Mouse (Mus musculus): ENCODE data around the gene Acap1.
A peak's percentile ranks its signal among the peaks of the same experiment; 100 is the strongest.
"Not testable (repeated sequence)": the region's sequence is repeated elsewhere in the genome, so short reads cannot be mapped to it uniquely, and the experiment has no call there.

The Acap1 gene

DNA sequence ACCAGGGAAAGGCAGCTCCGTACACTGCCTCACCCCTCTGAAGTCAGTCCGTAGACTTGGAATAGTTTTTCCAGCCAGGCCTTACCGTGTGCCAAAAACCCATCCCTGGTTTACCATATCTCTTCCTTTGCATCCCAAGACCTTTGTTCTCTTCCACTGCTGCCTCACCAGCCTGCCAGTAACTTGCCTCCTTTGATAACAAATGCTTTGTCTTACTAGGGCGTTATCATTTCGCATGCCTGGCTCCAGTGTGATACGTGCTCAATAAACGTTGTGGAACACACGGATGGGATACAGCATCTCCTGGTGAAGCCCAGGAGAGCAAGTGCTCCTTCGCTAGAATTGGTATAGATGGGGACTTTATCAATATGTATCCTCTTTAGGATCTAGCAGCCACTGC, 28.0 kb downstream of the Acap1 start:
- DNase-seq, result no peak

DNA sequence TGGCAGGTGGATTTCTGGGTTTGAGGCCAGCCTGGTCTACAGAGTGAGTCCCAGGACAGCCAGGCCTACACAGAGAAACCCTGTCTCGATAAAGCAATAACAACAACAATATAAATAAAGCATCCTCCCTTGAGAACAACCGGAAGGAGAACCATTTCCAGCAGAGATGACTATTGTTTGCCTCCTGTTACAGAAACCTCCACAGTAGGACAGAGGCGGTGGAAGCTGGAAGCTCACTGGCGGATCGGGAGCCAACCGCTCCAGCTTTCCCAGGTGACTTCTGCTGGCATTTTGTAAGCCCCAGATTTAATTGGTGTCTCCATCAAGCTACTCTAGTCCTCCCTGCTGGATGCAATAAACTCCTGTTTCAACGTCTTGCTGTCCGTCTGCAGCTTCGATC, 29.8 kb downstream of the Acap1 start:
- no peak for DNase-seq

DNA sequence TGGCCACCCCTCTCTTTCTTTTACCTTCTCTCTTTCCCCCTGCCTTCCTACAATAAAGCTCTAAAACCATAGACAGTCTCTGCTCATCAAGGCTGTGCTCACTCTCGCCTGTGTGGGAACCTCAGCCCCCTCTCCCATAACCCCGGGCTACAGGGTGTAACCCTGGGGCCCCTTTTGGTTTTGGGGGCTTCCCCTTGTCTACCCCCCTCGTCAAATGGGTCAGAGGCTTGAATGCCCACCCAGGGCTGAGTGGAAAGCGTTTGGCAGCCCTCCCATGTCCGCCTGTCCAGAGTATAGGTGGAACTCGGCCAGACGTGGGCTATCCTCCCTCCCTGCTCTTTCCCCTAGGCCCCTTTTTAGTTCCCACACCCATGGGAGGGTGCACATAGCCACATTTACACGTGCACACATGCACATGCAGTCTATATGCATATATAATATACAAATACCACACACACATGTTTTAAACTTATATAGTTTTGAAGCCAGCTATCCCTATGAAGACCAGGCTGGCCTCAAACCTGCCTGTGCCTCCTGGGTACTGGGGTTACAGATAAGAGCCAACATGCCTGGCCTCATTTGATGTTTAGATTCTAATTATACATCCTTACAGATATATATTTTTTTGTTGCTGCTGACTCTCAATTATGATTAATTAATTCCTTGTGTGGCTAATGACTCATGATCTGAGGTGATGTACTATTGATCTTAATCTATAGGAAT, 31.0 kb downstream of the Acap1 start:
- DNase-seq, result no peak

DNA sequence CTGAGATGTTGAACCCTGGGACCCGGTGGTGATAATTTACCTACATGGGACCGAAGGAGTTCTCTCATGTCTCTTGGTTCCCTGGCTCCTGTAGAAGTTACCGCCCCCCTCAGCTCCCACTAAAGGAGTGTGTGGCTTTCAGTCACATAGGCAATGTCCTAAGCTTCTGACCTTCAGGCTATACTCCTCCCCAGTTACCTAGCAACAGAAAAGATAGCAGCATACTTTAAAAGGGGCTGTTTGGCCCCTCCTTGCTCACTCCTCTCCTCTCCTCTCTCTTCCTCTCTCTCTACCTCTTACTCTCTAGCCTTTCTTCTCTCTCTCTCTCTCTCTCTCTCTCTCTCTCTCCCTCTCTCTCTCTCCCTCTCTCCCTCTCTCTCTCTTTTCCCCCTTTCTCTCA, 31.6 kb downstream of the Acap1 start:
- DNase-seq, result not testable (repeated sequence)

DNA sequence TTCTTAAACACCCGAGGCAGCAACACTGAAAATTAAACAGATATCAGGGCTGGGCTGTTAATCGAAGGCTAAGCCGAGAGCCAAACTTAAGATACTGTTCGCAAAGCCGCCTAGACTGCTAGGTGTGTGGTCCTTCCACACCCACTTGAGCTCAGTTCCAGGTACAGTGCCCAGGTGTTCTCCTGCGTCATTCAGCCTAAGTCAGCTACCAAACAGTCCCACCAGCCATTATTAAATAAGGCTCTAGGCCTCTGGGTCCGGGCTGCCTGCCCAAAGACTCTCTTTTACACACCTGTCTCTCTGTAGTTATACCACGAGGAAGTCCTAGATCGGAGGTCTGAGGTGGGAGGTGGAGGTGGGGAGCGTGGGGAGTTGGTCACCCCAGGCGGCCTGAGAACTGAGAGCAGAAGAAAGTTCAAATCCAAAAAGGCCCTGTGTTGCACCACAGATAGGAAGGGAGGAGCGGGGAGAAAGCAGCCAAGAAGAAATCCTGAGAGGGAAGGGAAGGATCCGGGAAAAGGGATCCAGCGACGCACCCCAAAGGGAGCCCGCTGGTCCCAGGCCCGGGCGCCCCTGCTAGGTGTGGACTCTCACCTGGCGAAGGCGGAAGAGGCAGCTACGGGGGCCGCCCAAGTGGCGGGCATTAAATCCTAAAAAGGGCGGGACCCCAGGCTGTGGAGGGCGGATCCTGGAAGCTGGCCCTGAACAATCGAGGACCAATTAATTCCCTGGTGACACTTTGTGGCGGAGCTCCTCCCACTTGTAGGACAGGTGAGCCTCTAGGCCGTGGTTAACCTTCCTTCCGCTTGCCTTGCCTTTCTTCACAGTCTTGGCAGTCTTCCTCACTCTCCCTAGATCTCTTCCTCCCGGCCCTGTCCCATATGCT, 37.0 kb downstream of the Acap1 start, which contains the start of gene Tnk1:
Tnk1 (minus strand) TSS at position 618 of the 886 bp plus-strand sequence.
- no peak for DNase-seq

DNA sequence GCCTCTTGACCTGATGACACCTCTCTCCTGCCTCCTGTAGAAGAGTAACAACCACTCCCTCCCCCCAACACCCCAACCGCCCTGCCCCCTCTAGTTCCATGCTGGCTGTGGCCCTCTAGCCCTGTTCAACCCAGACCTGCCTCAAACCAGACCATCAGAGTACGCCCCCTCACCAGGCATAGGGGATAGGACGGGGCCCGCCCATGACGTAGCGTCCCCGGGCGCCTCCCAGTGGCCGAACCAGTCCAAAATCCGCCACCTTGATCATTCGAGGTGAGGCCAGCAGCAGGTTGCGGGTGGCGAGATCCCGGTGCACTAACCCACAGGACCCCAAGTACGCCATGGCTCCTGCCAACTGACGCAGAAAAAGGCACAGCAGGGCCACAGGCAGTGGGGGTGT, 40.0 kb downstream of the Acap1 start:
- DNase-seq, result peak; percentile 68

DNA sequence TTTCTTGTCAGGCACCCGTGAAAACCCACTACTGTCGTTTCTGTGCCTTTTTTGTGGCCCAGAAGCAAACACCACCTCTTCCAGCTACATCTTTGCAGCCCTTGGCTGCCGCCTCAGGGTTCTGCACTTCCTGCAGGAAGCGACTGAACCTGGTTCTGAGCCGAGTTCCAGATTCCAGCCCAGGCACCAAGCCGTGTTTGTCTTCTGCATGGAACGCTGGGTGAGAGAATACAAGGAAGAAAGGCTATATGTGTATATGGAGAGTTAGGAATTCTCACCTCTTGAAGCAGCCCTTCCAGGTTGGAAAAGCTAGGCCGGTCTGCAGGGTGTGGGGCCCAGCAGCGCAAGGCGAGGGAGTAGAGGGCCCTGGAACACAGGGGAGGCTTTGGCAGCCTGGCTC, 40.7 kb downstream of the Acap1 start:
- DNase-seq, result no peak

DNA sequence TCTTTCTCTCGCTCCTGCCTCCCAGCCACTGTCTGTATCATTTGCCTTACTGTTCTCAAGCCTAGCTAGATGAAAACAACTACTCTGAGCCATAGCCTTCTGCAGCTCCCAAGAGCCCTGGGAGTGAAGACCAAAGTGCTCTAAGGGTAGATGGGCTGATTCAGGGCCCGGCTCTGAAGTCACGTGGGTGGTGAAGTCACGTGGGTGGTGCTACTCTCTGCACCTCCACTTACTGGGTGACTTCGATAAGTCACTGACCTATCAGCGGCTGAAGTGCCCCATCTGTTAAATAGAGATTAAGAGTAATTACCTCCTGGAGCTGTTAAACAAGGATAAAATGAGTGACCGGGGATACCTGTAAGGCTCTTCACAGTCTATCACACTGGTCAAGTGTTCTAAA, 41.3 kb downstream of the Acap1 start:
- no peak for DNase-seq

DNA sequence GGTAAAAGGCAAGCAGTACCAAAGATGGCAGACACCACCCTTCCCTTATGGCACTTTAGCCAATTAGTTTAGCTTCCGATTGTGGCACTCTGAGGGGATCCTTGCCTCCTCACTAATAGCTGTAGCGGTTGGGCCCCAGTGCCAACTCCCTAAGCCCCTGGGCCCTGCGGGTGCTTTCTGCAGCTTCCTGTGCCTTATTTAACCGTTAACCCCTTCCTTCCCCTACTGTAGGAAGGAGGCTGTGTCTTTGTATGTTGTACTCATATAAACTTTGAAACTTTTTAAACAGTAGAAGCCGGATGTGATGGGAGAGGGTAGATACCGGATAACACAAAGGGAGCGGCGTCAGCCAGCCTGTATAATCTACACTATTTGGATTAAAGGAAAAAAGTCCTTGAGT, 44.6 kb downstream of the Acap1 start:
- DNase-seq, result peak; percentile 54

DNA sequence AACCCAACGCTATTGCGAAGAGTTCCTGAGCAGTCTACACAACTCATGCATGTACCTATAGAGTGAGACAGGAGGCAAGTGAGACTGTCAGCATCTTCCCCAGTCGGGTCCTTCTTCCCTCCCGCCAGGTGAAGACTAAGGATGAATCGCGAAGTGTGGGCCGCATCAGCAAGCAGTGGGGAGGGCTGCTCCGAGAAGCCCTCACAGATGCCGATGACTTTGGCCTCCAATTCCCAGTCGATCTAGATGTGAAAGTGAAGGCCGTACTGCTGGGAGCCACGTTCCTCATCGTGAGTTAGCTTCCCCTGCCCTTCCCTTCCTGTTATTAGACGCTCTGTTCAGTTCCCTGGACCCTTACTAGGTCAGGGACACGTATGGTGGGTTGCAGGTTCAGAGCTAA, 45.5 kb downstream of the Acap1 start:
- no peak for DNase-seq

DNA sequence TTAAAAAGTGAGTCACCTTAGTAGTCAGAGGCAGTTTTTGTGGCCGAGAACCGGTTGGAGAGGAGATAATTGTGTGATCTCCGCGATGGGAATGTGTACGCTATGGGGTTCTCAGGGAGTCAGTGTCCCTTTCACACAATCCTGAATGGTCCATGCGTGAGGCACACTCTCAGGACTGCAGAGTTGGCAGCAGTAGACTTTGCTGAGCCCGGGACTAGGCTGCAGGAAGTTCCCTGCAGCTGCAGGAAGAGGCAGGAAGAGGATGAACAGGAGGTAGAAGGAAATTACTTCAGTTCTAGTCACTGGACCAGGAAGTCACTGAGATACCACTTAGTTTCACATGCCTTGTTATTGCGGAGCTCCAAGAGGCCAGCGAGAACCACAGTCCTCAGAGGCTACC, 46.2 kb downstream of the Acap1 start:
- DNase-seq, result no peak

DNA sequence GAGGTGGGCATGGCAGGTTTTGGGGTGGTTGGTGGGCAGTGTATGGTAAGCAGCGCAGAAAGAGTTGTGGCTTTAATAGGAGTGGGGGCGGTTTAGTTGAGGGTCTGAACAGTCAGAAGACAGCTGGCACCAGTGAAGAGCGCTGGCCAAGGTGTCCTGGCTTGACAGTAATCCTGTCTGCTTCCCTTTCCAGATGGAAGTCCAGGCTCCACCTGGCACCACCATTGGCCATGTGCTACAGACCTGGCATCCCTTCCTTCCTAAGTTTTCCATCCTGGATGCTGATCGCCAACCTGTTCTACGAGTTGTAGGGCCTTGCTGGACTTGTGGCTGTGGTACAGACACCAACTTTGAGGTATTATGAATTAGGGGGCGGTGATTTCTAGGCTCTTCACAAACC, 47.3 kb downstream of the Acap1 start:
- no peak for DNase-seq

DNA sequence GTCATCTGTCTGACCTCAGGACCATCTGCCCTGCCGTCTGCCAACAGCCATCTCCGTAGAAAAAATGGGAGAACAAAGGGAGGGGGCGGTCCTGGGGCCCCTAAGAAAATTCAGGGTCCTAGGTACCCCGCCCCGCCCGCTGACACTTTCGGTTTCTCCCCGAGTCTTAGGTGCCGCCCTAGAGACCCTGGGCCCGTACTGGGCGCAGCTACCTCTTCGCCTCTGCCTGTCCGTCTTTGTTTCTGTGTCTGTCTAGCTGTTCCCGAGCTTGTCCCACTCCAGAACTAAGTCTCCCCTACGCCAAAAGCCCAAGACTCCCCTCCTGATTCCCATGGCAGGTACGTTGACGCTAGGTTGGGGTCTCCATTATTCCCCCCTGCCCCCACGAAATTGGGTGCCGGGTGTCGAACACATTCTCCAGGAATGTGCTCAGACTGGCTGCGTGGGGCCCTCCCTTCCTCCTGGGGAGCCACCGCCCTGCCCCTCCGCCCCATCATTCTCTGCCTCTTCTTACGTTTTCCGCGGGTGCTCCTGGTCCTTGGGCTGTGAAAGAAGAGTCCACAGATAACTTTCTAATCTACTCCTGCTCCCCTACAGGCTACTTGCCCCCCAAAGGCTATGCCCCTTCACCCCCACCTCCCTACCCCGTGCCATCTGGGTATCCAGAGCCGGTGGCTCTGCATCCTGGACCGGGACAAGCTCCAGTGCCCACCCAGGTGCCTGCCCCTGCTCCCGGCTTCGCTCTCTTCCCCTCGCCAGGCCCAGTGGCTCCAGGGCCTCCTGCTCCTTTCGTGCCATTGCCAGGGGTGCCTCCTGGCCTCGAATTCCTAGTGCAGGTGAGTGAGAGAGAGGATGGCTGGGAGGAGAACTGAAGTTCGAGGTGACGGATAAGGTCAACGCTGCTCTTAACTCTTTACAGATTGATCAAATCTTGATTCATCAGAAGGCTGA, 48.3 kb downstream of the Acap1 start:
- no peak for DNase-seq

DNA sequence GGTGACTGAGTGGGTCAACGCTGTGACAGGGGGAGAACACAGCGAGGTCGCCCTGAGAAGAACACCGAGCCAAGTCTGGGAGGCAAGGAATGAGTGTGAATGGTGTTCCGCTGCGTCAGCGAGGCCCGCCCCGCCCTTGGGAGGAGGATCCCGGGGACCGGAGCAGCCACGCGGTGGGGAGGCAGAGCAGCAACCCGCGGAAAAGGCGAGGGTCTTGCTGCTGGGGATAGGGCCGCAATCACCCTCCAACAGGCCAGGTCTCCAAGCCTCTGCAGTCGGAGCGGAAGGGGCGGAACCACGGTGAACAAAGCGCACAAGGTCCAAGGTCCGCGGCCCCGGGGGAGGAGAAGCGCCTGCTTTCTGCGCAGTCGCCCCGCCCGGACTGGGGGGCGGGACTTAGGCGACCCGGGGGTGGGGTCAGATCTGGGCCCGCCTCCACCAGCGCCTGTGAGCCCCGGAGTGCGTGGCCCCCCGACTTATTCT, 49.1 kb downstream of the Acap1 start, which contains the start of gene Plscr3:
Plscr3 (plus strand) TSS at position 179 of the 483 bp plus-strand sequence.
- peak; percentile 96 for DNase-seq

DNA sequence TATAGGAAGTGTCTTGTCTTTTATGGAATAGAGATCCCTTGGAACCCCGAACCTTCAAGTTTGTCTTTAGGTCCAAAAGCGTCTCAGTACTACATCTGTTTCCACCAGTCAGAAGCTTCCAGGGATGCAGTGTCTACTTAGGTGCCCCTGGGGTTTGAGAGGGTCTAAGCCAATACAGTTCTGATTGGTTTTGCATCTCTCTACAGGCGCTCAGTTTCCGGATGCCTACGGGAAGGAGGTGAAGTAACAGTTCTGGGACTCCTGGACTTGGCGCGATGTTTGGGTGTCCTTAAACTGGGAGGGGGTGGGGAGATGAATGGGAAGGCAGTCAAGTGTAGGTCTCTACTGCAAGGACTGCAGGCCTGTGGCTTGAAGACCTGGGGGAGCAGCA, 56.6 kb downstream of the Acap1 start:
- no peak for DNase-seq

DNA sequence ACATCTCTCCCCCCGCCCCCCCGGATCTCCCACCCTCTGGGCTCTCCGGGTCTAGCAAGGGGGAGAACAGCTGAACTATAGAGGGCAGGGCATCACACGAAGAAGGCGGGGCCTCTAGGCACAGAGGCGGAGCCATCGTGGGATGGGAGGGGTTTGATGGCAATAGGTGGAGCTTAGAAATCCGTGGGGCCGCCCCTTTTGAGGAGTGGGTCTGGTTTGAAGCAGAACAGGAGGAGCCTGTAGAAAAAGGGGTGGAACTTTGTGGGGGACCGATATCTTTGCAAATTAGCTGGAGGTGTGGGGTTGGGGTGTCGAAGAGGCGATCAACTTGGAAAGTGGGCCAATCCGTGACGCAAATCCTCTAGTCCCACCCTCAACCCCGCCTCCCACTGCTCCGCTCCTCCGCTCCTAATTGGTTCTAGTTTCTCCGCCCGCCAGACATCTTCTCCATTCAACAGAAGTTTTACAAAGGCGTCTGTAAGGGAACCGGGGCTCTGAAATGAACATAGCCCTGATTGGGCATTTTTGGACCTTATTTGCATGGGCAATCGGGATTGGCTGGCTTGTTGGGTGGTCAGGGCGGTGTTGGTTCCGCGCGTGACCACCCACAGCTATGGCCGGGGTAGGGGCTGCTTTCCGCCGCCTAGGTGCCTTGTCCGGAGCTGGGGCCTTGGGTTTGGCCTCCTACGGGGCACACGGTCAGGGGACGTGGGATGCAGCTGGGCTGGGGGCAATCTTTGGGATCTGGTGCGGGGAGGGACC, 57.2 kb downstream of the Acap1 start, which contains the start of gene Tmem256:
Tmem256 (plus strand) TSS at position 563 of the 762 bp plus-strand sequence.
- DNase-seq, result peak; percentile 91

DNA sequence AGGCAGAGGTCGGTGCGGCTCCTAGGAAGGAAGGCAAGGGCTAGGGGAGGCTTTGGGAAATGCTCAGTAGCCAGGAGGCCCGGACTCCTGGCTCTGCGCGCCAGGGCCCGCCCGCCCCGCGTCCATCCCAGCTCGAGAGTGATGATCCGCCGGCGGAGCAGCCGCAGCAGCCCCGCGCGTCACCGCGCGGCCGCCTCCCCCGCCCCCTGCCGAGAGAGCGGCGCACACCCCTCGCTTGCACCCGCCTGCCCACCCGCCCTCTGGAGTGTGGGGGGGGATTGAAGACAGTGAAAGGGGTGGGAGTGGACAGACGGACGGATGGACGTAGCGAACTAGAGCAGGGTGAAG, 57.8 kb downstream of the Acap1 start, which contains the start of gene Nlgn2:
Nlgn2 (minus strand) TSS at position 181 of the 348 bp plus-strand sequence.
- DNase-seq, result no peak

DNA sequence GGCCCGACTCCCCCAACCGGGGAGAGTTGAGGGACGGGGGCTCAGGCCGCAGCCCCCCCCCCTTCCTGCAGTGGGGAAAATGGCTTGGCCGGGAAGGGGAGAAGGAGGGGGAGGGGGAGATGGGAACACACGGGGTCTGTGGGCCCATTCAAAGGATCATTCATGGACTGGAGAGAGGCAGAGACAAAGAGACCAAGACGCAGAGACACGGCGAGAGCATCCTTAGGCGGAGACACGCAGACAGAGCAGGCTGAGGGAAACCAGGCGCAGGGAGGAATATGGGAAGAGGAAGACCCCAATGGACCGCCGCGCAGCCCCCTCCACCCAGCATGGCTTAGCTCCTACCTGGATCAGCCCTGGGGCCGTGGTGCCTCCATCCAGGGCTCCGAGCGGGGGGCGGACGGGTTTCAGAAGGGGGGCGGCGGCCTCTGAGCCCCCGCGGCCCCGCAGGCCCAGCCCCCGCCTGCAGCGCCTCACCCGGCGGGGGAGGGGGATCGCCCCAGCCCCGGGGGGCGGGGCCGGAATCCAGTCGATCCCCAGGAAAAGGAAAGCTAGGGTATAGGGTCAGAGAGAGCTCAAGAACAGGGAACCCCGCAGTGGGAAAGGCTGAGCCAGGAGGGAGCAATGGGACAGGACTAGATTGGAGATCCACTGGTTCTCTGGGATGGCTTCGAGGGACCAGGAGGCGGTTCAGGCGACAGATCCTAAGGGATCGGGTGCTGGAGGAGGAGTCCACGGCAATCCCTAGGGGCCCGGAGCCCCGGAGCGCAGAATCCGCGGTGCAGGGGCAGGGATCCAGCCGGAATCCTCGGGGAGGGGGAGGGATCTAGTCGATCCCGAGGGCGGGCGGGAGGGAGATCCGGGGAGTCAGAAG, 58.4 kb downstream of the Acap1 start:
- no peak for DNase-seq

DNA sequence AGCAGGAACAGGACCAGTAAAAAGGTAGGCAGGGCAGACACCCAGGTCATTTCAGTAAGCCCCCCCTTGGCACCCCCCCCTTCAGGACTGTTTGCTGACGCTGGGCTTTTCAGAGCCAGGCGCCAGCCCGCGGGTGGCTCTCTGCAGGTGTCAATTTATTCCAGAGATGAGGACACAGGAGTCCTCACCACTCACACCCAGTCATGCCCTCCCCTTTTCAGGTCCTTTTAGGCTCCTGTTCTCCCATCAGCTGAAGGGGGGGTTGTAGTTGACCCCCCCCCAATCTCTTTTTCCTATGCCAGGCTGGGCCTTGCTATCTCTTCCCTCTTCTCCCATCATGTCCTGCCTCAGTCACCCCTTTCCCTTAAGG, 59.4 kb downstream of the Acap1 start:
- no peak for DNase-seq

DNA sequence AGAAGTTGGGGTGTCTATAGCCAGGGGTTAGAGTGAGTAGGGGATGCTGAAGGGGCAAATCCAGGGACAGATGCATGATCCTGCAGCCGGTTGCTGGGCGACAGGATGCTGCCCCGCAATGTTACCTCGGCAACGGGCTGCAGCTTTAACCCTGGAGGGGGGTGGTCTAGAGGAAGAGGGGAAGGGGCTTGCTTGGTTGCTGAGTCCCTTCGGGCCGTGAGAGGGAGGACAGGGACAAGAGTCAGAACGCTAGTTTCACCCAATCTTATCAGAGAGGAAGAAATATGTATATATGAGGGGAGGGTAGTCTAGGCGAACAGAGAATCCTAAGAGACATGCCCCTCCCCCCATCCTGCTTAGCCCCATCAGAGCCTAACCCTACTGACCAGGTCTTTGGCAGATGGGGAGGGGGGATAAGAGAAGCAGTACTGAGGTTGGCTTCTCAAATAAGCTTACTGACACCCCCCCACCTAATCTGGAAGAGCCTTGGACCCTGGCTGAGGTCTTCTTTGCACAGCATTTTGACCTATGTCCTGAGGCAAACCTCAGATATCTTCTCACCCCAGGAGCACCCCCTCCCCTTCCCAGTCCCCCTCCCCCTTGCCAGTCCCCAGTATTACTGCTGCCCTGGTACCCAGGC, 59.9 kb downstream of the Acap1 start:
- DNase-seq, result no peak

Measured in thymus, postnatal 25 days (tissue).